In the genomic region with DNA sequence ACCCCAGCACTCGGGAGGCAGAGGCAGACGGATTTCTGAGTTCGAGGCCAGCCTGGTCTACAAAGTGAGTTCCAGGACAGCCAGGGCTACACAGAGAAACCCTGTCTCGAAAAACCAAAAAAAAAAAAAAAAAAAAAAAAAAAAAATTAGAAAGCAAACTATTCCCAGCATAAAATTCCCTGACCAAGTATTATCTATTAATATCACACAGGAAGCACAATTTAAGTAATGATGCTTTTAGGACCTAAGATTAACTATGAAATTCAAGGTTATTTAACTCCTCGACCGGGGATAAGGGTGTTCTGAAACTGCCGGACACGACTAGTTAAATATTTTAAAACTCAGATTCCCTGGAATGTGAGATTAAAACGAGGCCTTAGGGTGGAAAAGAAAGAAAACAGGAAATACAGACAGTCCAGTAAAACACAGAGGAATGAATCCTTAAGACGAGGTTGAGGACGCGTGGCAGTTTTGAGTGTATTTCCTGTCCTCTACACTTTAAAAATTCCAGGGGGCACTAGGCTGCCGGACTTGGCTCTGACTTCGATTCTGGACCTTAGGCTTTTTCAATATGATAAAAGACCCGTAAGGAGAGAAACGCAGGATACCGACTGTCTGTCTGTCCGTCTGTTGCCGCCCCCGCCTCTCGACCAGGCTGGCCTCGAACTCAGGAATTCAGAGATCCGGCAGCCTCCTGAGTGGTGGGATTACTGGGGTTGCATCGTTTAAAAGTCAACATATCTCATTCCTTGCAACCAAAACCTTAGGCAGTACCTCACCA, we compare ENCODE assay signal across 8 mouse cellular contexts. TPM values are rescaled to one million over a fixed set of nuclear protein-coding genes. Genes with fewer than 3 reads are reported as not detected.
DNase-seq lines count a peak whose midpoint lies in the region; ATAC-seq and TF ChIP-seq lines count a peak whose summit lies in the region.

No protein-coding gene starts in this region.

- peak overlapping the region; percentile 98 for H3K27ac ChIP-seq in forebrain, embryonic 16.5 days (ENCODE audit: low read length)
- peak overlapping the region; percentile 97 for H3K27ac ChIP-seq in hindbrain, postnatal 0 days
- H3K27ac ChIP-seq in liver, embryonic 12.5 days, result peak overlapping the region; percentile 99

- peak; percentile 30 for DNase-seq in urinary bladder, postnatal 14 days (ENCODE audit: low spot score)
- no peak for DNase-seq in urinary bladder, adult 2 months (ENCODE audit: low spot score)
- DNase-seq in cerebellum, adult 8-10 months, result peak; percentile 52
- no peak for DNase-seq in hindbrain, postnatal 0 days (ENCODE audit: low spot score)
- DNase-seq in natural killer cell, adult 2 months (ENCODE audit: low spot score in 2 of 2), result peak; percentile 38 to 40
- peak; percentile 49 for DNase-seq in thymus, postnatal 25 days

- H3K9ac ChIP-seq in forebrain, embryonic 16.5 days (replicated peaks; ENCODE audit: low read depth, low read length), result peak overlapping the region; percentile 81
- peak overlapping the region; percentile 94 for H3K9ac ChIP-seq in hindbrain, postnatal 0 days (replicated peaks; ENCODE audit: low read length)
- H3K9ac ChIP-seq in liver, embryonic 12.5 days, result peak overlapping the region; percentile 93

- peak overlapping the region; percentile 61 for H3K4me2 ChIP-seq in forebrain, embryonic 16.5 days (ENCODE audit: low read length)
- H3K4me2 ChIP-seq in hindbrain, postnatal 0 days (ENCODE audit: low read depth, low read length), result peak overlapping the region; percentile 76
- H3K4me2 ChIP-seq in liver, embryonic 12.5 days, result peak overlapping the region; percentile 84

- 28% methylated on average over 23 of the region's 24 CpGs for WGBS in forebrain, embryonic 16.5 days
- 27% methylated on average over 23 of the region's 24 CpGs for WGBS in hindbrain, postnatal 0 days
- 17% methylated on average over 23 of the region's 24 CpGs for WGBS in liver, embryonic 12.5 days (ENCODE audit: insufficient replicate concordance)

- ATAC-seq in forebrain, embryonic 16.5 days, result peak; percentile 1; the same call in 1 of the 2 replicates
- ATAC-seq in hindbrain, postnatal 0 days, result no peak
- no peak for ATAC-seq in liver, embryonic 12.5 days

- H3K4me1 ChIP-seq in forebrain, embryonic 16.5 days (replicated peaks; ENCODE audit: control insufficient read depth, insufficient read depth, low read length), result peaks cover 25% of the 10 kb centered on the region
- H3K4me1 ChIP-seq in hindbrain, postnatal 0 days (ENCODE audit: insufficient read depth, low read length), result peaks cover 9% of the 10 kb centered on the region; the same call in 1 of the 2 replicates
- H3K4me1 ChIP-seq in liver, embryonic 12.5 days, result peaks cover 33% of the 10 kb centered on the region

- no peaks in the 10 kb centered on the region for H3K27me3 ChIP-seq in forebrain, embryonic 16.5 days (replicated peaks; ENCODE audit: control insufficient read depth, insufficient read depth, low read length)
- no peaks in the 10 kb centered on the region for H3K27me3 ChIP-seq in hindbrain, postnatal 0 days (ENCODE audit: insufficient read depth, low read length)
- H3K27me3 ChIP-seq in liver, embryonic 12.5 days (replicated peaks), result no peaks in the 10 kb centered on the region; the same call in 1 of the 2 replicates

- peak; percentile 21 for TF ChIP-seq CTCF in hindbrain, postnatal 0 days (IDR thresholded peaks at IDR 0.05; ENCODE audit: low read depth)

- H3K36me3 ChIP-seq in forebrain, embryonic 16.5 days (ENCODE audit: control insufficient read depth, insufficient read depth), result no peaks in the 10 kb centered on the region
- no peaks in the 10 kb centered on the region for H3K36me3 ChIP-seq in hindbrain, postnatal 0 days (ENCODE audit: insufficient read depth, low read length)
- H3K36me3 ChIP-seq in liver, embryonic 12.5 days, result no peaks in the 10 kb centered on the region

- no peaks in the 10 kb centered on the region for H3K9me3 ChIP-seq in forebrain, embryonic 16.5 days (ENCODE audit: control insufficient read depth, low read length)
- H3K9me3 ChIP-seq in hindbrain, postnatal 0 days (ENCODE audit: low read length), result no peaks in the 10 kb centered on the region
- H3K9me3 ChIP-seq in liver, embryonic 12.5 days (replicated peaks), result no peaks in the 10 kb centered on the region

- H3K4me3 ChIP-seq in forebrain, embryonic 16.5 days (replicated peaks; ENCODE audit: low read length), result peak overlapping the region; percentile 72
- H3K4me3 ChIP-seq in hindbrain, postnatal 0 days (ENCODE audit: low read length), result peak overlapping the region; percentile 92
- H3K4me3 ChIP-seq in liver, embryonic 12.5 days, result peak overlapping the region; percentile 87

RNA-seq across cellular contexts. Expression of gene Pik3ca, which starts 1.5 kb away (rescaled TPM):
- polyA plus RNA-seq in urinary bladder, adult 2 months (2012; rRNA removed), result 24.7 and 24.8 TPM in 2 replicates
- 14.1 and 16.0 TPM in 2 replicates for polyA plus RNA-seq in forebrain, embryonic 16.5 days (2015; fragmentation: Nextera tagmentation; extraction: Ambion mirVana)
- 33.3 and 35.0 TPM in 2 replicates for total RNA-seq in hindbrain, postnatal 0 days (2014; rRNA removed)
- 7.9 and 9.0 TPM in 2 replicates for polyA plus RNA-seq in hindbrain, postnatal 0 days (2015; fragmentation: Nextera tagmentation; extraction: Ambion mirVana)
- 4.6 and 5.6 TPM in 2 replicates for polyA plus RNA-seq in liver, embryonic 12.5 days (2016; fragmentation: Nextera tagmentation; extraction: Ambion mirVana)

RNA-seq across cellular contexts. Expression of gene Zmat3, which starts 30.1 kb away (rescaled TPM):
- polyA plus RNA-seq in urinary bladder, adult 2 months (2012; rRNA removed), result 11.3 and 14.3 TPM in 2 replicates
- polyA plus RNA-seq in forebrain, embryonic 16.5 days (2015; fragmentation: Nextera tagmentation; extraction: Ambion mirVana), result 5.3 and 6.7 TPM in 2 replicates
- 13.2 and 23.6 TPM in 2 replicates for total RNA-seq in hindbrain, postnatal 0 days (2014; rRNA removed)
- polyA plus RNA-seq in hindbrain, postnatal 0 days (2015; fragmentation: Nextera tagmentation; extraction: Ambion mirVana), result 5.4 and 6.5 TPM in 2 replicates
- polyA plus RNA-seq in liver, embryonic 12.5 days (2016; fragmentation: Nextera tagmentation; extraction: Ambion mirVana), result 0.82 and 0.91 TPM in 2 replicates

Comparison
In these comparisons a context has a peak if more than half of its experiments do, and no peak if none do; other contexts are left out.
1. DNase-seq: peak in urinary bladder, postnatal 14 days (single experiment), cerebellum, adult 8-10 months (single experiment), natural killer cell, adult 2 months (2 of 2) and thymus, postnatal 25 days (single experiment); none in urinary bladder, adult 2 months (single experiment) and hindbrain, postnatal 0 days (single experiment).
2. Peak in every context shown above with its lines, with median percentiles within 50 percentile points of each other: H3K27ac ChIP-seq, H3K4me2 ChIP-seq, H3K4me3 ChIP-seq and H3K9ac ChIP-seq.